Mouse (Mus musculus): Measurements from ENCODE around the gene Zfp598.

DNA sequence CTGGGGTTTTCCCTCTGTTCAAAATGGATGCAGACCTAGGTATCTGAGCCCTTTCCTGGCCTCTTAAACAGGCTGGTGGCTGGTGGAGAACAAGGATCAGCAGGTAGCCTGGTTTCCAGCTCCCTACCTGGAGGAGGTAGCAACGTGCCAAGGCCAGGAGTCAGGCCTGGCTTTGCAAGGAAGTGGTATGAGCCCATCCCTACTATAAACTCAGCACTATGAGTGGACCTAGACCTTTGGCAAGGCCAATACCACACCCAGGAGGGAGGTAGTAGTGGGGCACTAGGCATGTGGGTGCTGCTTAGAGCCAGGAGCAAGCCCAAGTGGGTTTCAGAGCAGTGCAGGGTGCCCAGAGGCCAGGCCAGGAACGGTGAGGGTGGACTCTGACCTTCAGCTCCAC is 30.0 kb downstream of the Zfp598 start:
- no peak for TF ChIP-seq POLR2A (IDR thresholded peaks at IDR 0.05; ENCODE audit: borderline replicate concordance, extremely low read depth, insufficient read depth, insufficient read length, poor library complexity, severe bottlenecking)
- TF ChIP-seq CTCF (IDR thresholded peaks at IDR 0.05; ENCODE audit: borderline replicate concordance, extremely low read depth, insufficient read depth, insufficient read length) = no peak

Measured in brain, embryonic 14.5 days (tissue).